Mouse (Mus musculus): ENCODE data around the gene Rasgrf2.

Rasgrf2 gene

DNA sequence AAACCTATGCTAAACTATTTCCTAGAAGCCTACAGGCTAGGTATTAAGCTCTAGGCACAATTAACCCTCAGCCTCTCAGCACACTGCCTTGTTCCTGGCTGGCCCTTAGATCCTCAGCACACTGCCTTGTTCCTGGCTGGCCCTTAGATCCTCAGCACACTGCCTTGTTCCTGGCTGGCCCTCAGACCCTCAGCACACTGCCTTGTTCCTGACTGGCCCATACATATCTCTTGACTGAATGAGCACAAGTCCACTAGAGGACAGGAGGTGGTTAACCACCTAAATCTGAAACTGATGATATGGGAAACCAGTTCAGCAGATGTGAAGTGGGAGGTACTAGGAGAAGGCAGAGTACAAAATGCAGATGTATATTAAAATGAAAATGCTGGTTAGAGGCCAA, 219.8 kb downstream of the Rasgrf2 start:
- in situ Hi-C loops (cut with MboI; ENCODE audit: low pct_unique_long_range_greater_than_20kb in 1 of 2, low sequenced_read_pairs in 2 of 2, unreplicated experiment in 1 of 2), result loop anchor here in 1 of 2 experiments (25.0 kb wide), 1 partner anchor 826 kb away; no protein-coding TSS in a partner anchor

DNA sequence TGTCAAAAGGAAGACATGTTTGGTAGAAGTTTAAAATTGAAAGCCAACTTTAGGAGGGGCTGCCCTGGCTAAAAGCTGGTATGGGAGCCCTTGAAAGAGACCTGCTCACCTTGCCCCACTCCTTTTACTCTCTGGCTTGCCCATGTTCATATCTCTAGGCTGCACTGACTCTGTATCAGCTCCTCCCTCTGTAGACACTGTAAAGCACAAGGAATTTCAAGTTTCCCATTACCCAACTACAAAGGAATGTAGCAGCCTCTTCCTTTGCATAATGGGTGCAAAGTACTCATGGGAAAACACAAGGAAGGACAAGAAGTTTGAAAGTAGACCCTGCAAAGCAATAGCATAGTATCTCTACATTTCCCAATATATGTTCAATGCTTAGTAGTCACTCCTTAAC, 220.2 kb downstream of the Rasgrf2 start:
- in situ Hi-C loops (cut with MboI; ENCODE audit: low pct_unique_long_range_greater_than_20kb in 1 of 2, low sequenced_read_pairs in 2 of 2, unreplicated experiment in 1 of 2), result loop anchor here in 1 of 2 experiments (25.0 kb wide), 1 partner anchor 826 kb away; no protein-coding TSS in a partner anchor

DNA sequence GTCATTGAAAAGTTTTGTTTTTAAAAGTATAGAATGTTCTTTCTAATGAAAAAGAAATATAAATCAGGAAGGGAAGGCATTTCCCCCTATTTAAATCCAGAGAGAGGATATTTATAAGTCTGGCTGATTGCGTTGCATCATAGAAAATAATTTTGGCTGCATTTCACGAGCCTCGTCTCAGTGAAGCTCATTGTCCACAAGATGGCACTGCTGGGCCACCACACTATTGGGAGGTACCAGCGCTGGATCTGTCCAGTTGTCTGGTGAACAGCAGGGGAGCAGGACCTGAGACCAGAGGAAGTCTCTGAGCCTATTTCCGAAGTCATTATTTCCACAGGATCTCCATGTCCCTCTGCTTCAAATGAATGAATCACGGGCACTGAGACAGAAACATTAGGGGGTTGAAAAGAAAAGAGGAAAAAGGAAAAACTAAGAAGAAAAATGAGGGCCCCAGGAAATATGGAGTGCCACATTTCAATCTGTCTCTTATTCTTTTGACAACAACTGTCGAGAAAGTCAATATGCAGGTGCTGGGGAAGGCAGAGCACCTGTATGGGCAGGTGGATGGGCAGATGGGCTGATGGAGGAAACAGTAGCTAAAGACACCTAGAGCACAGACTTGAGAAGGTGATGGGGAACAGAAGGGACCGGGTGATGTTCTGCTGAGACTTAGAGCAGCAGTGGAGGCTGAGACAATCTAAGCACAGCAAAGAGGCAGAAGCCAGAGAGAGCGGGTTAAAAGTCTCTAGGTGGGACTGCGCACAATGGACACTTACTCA, 223.1 kb downstream of the Rasgrf2 start:
- in situ Hi-C loops (cut with MboI; ENCODE audit: low pct_unique_long_range_greater_than_20kb in 1 of 2, low sequenced_read_pairs in 2 of 2, unreplicated experiment in 1 of 2), result loop anchor here in 1 of 2 experiments (25.0 kb wide), 1 partner anchor 829 kb away; no protein-coding TSS in a partner anchor

DNA sequence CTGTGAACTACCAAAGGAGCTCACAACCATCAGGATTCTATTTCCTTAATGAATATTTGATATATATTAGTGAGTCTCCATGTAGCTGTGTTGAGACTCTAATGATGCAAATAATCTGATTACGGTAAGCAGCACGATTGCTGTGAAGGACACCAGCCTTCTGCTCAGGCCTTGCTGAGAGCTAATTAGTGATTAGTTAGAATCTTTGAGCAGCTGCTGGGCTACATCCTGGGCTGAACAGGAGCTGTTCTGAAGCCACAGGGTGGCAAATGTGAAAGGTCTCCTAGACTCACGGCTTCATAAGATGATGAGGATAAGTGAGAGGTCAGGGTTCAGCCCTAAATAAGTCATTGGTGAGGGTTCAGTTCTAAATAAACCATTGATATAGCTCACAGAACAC, 225.1 kb downstream of the Rasgrf2 start:
- in situ Hi-C loops (cut with MboI; ENCODE audit: low pct_unique_long_range_greater_than_20kb in 1 of 2, low sequenced_read_pairs in 2 of 2, unreplicated experiment in 1 of 2), result loop anchor here in 1 of 2 experiments (25.0 kb wide), 1 partner anchor 831 kb away; no protein-coding TSS in a partner anchor

DNA sequence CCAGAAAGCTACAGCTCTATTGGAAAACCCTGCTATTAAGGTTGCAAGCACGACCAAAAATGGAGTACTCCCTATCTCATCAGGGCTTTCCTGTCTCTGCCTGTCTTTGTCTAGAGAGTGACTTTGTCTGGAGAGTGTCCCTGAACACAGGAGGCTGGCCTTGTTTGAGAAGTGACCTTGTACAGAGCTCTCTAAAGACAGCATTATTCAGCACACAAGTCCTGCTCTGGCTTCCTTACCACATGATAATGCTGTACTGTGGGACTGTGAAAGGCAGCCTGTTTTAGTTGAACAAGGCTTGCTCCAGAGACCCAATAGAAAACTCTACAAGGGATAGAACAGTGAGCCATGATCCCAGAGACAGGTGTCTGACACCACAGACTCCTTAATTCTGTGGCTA, 235.0 kb downstream of the Rasgrf2 start:
- in situ Hi-C loops (cut with MboI; ENCODE audit: low pct_unique_long_range_greater_than_20kb in 1 of 2, low sequenced_read_pairs in 2 of 2, unreplicated experiment in 1 of 2), result no loop called here

DNA sequence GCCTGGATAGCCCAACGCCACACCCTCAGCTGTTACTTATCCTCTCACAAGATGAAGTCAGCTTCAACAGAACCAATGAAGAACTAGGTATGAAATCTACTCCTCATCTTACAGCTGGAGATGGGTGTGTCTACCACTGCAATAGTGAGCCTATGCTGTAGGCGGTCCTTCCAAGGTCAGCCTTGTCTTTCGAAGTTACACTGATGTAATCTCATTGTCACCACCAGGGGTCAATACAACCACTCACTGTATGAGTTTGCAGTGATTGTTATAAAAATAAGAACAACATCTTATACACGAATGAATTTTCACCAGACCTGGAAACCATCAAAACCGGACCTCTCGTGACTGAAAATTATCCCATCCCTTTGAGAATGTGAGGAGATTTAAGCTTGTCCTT, 238.3 kb downstream of the Rasgrf2 start:
- in situ Hi-C loops (cut with MboI; ENCODE audit: low pct_unique_long_range_greater_than_20kb in 1 of 2, low sequenced_read_pairs in 2 of 2, unreplicated experiment in 1 of 2), result no loop called here

DNA sequence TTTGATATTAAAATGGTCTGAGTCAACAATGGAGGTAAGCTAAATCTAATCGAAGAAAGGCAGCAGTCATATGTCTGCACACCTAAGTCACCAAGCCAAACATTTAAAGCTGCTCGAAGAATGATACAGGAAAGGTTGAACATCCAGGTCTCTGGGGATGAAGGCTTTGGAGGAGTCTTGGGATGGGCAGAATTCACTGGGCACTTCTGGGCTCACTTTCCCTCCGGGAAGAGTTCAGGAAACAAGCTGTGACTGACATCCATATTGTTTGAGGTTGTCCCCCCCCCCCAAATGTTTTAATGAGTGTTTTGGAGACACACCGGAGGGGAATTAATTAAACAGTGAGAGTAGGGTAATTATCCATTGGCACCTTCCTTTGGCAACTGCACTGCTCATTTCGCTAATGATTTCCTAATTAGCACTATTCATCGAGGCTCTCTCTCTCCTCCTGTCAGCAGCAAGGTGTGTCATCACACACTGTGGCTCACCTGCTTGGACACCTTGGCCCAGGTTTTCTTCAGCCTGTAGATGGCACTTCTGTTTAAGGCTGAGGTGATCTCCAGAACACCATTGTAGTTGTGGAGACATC, 241.3 kb downstream of the Rasgrf2 start:
- in situ Hi-C loops (cut with MboI; ENCODE audit: low pct_unique_long_range_greater_than_20kb in 1 of 2, low sequenced_read_pairs in 2 of 2, unreplicated experiment in 1 of 2), result no loop called here

DNA sequence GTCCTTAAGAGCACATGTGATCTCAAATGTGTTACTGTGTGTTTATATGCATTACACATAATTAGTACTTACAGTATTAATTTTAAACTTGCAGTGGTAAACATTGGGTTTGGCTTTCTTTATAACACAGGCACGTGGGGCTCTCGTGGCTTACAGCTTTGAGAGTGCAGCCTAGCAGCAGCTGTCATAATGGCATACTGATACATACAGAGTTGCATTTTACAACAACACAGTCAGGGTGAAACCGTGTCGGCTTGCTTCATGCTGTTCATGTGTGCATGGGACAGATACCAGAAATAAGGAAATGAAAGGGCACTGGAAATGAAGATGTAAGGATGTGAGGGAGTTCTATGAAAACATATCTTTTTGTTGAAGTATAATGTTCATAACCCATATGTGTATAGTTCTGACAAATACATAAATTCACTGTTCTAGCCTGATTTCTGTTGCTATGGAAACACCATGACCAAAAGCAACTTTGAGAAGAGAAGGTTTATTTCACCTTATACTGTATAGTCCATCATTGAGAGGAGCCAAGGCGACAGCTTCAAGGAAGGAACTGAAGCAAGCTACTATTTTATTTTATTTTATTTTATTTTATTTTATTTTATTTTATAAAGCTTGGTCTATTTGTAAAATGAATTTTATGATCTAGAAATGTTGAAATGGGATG, 246.6 kb downstream of the Rasgrf2 start:
- in situ Hi-C loops (cut with MboI; ENCODE audit: low pct_unique_long_range_greater_than_20kb in 1 of 2, low sequenced_read_pairs in 2 of 2, unreplicated experiment in 1 of 2), result no loop called here

DNA sequence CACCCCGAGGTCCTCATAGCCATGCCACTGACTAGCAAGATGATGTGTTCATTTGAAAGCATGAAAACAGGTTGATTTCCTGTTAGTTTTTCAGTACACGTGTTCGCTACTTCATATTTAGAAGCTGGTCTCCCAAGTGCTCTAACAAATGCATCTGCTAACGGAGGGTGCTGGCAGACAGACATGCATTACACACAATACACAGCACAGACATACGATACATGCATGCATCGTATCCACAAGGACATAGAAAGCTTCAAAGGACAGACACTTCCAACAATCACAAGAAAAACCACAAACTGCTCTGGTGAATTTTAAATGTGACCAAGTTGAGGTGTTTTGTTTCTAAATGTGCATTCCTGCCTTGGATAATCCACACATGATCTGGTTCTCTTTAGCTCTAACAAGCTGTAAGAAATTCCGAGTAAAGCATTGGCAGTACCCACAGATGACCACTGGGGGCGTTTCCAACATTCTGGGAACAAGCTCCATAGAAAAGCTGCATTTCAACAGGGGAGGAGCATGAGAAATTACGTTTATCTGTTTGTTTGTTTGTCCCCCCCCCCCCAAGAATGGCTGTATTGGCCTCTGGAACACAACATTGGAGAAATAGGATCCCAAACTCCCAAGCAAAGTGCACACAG, 249.5 kb downstream of the Rasgrf2 start:
- in situ Hi-C loops (cut with MboI; ENCODE audit: low pct_unique_long_range_greater_than_20kb in 1 of 2, low sequenced_read_pairs in 2 of 2, unreplicated experiment in 1 of 2), result no loop called here

DNA sequence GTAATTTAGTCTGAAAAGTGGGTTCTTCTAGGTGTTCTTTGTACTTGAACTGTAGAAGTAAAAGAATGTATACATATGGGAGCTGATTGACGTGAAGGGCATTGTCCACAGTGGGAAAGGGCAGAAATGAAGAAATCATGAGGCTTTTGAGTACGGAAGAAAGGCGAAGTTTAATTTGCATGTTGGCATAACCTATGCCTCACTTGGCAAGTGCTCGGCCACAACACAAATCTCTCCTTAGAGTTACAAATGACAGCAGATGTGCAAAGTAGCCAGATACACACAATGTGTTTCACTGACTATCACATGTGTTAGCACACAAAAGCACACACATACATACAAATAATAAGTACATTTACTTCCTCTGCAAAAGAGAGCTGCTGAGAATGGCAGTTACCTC, 251.2 kb downstream of the Rasgrf2 start:
- in situ Hi-C loops (cut with MboI; ENCODE audit: low pct_unique_long_range_greater_than_20kb in 1 of 2, low sequenced_read_pairs in 2 of 2, unreplicated experiment in 1 of 2), result no loop called here

DNA sequence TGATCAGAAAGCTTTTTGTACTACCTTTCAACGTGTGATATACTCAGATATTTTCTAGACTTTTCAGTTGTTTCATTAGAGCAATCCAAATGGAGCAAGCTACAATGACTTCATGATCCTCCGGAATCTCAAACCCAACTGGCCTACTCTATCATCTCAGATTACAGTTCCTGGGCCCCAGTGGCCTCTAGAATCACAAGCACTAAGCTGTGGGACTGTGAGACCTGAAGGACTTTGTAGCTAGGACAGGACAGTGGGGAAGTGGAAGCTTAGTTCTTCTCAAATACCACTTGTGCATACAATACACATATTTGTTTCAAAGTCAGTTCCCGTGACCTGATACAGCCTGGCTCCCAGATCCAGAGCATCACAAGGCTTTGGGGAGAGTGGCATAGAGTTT, 253.5 kb downstream of the Rasgrf2 start:
- in situ Hi-C loops (cut with MboI; ENCODE audit: low pct_unique_long_range_greater_than_20kb in 1 of 2, low sequenced_read_pairs in 2 of 2, unreplicated experiment in 1 of 2), result no loop called here

DNA sequence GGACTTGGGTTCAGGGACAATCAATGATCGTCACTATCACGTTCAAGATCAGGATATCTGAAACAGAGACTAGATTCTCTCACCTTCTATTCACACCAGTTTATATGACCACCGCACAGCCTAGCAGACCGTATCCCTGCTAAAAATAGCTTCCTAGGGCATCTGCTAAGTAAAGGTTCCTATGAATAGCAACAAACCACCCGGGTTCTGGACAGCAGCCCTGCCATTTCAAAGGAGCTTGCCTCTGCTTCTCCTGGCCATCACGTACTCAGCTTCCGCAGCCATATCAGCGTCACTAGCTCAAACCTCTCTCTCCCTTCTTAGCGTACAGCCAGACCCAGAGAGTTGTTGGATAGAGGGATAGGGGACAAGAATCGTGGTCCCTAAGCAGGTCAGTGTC, 254.1 kb downstream of the Rasgrf2 start:
- in situ Hi-C loops (cut with MboI; ENCODE audit: low pct_unique_long_range_greater_than_20kb in 1 of 2, low sequenced_read_pairs in 2 of 2, unreplicated experiment in 1 of 2), result no loop called here

DNA sequence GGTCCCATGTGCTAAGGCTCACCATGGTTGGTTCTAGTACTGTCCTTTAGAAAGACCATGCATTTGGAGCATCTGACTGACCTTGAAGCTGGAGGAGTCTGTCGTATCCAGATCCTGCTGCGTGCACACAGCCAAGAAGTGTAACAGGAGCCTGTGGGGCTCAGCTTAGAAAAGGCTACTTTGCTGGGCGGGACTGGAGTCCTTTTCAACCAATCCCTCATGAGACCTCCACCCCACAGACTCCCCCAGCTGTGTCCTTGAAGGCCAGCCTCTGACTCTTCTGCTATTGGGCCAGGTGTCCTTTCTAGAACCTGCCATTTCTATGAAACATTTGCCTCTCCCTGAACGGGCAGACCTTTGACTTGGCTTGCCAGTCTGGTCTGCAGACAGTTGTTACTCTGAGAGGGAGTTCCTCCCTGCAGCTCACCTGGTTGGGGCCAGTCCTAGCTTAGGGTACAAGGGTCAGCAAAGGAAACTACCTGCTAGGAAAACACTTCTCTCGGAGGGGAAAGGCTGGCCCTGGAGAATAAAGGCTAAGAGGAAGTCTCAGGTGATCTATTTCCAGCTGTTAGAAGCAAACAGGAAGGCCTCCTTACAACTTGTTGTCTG, 254.6 kb downstream of the Rasgrf2 start, which contains the start of gene Ckmt2:
Ckmt2 (minus strand) TSS at position 145 of the 609 bp plus-strand sequence.
- in situ Hi-C loops (cut with MboI; ENCODE audit: low pct_unique_long_range_greater_than_20kb in 1 of 2, low sequenced_read_pairs in 2 of 2, unreplicated experiment in 1 of 2), result no loop called here

DNA sequence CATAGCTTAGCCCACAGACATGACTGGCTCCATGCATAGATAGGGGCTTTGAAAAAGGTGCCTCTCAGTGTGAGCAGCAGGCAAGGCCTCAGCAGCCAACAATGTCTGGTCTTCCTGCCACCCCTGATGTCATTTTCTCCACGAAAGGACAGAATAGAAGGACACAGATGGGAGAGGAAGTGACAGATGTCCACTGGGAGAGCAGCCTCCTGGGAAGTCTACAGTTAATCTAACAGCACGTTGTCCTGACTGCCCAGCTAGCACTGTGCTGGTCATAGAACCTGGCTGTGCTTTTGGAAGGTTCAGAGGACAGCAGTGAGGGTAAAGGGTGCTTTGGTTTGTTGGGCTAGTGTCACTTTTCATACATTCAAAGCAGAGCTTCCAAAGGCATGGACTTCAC, 255.9 kb downstream of the Rasgrf2 start:
- in situ Hi-C loops (cut with MboI; ENCODE audit: low pct_unique_long_range_greater_than_20kb in 1 of 2, low sequenced_read_pairs in 2 of 2, unreplicated experiment in 1 of 2), result no loop called here

DNA sequence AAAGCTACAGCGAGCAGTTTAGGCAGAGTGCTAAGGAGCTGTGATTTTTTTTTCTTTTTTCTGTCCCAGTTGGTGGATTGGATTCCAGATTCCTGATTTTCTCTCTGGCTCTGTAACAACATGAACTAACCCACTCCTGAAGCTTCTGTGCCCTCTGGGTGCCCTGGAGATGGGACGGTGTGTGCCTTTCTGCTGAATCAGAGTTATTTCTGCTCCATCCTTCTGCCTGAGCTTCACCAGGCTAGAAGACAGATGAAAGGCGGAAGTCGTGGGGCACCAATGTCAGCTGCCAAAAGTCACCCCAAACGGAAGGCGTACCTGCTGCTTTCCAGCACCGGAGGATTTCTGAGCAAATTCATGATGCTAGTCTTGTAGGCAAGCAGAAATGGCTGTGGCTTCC, 256.9 kb downstream of the Rasgrf2 start:
- in situ Hi-C loops (cut with MboI; ENCODE audit: low pct_unique_long_range_greater_than_20kb in 1 of 2, low sequenced_read_pairs in 2 of 2, unreplicated experiment in 1 of 2), result no loop called here

DNA sequence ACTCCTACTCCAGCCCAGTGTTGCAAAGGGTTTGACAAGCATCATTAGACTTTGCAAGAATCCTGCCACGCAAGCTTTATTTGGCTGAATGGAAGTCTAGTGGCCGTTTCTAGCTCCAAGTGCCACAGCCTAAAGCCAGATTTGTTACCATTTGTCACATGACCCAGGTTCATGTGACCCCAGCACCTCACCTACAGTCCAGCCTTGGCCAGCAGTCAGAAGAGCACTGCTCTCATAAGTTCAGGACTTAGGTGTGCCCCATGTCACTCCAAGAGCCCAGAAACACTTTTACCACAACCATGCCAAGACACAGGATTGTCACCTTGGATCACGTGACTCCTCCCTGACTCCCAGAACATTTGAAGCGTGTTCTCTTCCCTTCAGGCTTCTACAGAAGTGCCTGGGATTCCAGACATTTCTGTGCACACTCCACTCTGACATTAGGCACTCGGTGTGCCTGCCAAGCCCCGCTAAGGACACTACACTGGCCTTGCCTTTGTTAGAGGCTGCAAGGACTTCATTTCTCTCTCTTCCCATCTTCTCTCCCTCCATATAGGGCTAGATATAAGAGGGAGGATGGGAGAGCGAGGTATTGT, 257.6 kb downstream of the Rasgrf2 start:
- in situ Hi-C loops (cut with MboI; ENCODE audit: low pct_unique_long_range_greater_than_20kb in 1 of 2, low sequenced_read_pairs in 2 of 2, unreplicated experiment in 1 of 2), result no loop called here

DNA sequence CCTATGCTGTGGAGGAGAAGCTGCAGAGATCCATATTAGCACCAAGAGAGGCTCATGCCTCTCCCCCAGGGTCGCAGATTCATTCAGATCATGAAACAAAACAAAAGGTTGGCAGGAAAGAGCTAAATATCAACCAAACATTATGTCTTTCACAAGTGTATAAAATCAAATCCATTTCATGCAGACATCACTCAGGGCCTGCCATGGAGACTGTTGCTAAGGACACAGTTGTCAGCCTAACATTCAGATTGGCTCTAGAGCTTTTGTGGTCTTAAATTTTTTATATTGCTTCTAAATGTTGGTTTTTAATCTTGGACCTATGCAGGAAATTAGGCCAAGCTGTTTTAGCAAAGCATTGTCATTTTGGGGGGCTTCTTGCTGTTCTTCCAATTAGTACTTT, 262.9 kb downstream of the Rasgrf2 start:
- in situ Hi-C loops (cut with MboI; ENCODE audit: low pct_unique_long_range_greater_than_20kb in 1 of 2, low sequenced_read_pairs in 2 of 2, unreplicated experiment in 1 of 2), result no loop called here

DNA sequence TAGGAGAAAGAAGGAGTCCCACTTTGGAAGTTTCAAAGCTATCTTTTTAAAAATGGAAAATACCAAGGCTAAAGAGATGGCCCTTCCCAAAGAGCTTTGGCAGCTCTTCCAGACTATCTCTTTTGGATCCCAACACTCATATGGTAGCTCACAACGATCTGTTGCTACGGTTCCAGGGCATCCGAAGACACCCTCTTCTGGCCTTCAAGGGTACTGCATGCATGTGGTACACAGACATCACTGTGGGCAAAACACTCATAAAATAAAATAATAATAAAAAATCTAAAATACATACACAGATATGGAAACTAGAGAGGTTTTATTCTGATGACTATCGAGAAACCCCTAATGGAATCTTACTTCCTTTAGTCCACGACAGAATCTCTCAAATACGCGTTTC, 272.6 kb downstream of the Rasgrf2 start:
- in situ Hi-C loops (cut with MboI; ENCODE audit: low pct_unique_long_range_greater_than_20kb in 1 of 2, low sequenced_read_pairs in 2 of 2, unreplicated experiment in 1 of 2), result no loop called here
